Mouse (Mus musculus) neural tube, embryonic 12.5 days (tissue): ENCODE data around the gene Casp2. TPM values are rescaled to one million over a fixed set of nuclear protein-coding genes. Genes with fewer than 3 reads are reported as not detected.

ENCODE experiments used
- ATAC-seq: fragments of 200-750 bp; cut with Nextera tagmentation; 2 replicates; pipeline ENCODE4 v1.8.0; 2017; ENCODE audit warnings: low read depth, mild to moderate bottlenecking, moderate TSS enrichment, moderate library complexity; ENCODE audit not compliant: low FRiP score
- H3K27ac ChIP-seq: fragments of 300-500 bp; sonication (generic); 2 replicates; pipeline ENCODE4 v1.5.1; 2016
- H3K27me3 ChIP-seq: fragments of 300-500 bp; sonication (generic); replicated peaks from 2 replicates; pipeline ENCODE4 v1.6.1; 2016; ENCODE audit warnings: mild to moderate bottlenecking
- H3K36me3 ChIP-seq: fragments of 300-500 bp; sonication (generic); 2 replicates; pipeline ENCODE4 v1.6.1; 2016; ENCODE audit warnings: mild to moderate bottlenecking
- H3K4me1 ChIP-seq: fragments of 300-500 bp; sonication (generic); 2 replicates; pipeline ENCODE4 v1.6.1; 2016
- H3K4me2 ChIP-seq: fragments of 300-500 bp; sonication (generic); replicated peaks from 2 replicates; pipeline ENCODE4 v1.6.1; 2016; ENCODE audit warnings: mild to moderate bottlenecking
- H3K4me3 ChIP-seq: fragments of 300-500 bp; sonication (generic); 2 replicates; pipeline ENCODE4 v1.5.1; 2016
- H3K9ac ChIP-seq: fragments of 300-500 bp; sonication (generic); 2 replicates; pipeline ENCODE4 v1.6.1; 2016; ENCODE audit warnings: mild to moderate bottlenecking
- H3K9me3 ChIP-seq: fragments of 300-500 bp; sonication (generic); 2 replicates; pipeline ENCODE4 v1.6.1; 2016; ENCODE audit warnings: mild to moderate bottlenecking
- WGBS: fragments of 180-500 bp; shearing (Covaris S2); methylation state at CpG from one replicate; pipeline ENCODE4 v1.1.7; 2016; 5-methylcytosine and 5-hydroxymethylcytosine counted together
- polyA plus RNA-seq: library from polyadenylated mRNA; unstranded; fragments of >200 nt; fragmentation: Nextera tagmentation; extraction: Ambion mirVana; gene quantifications from 2 replicates; pipeline ENCODE4 v1.2.1, GENCODE M21; 2016

Casp2 gene
- polyA plus RNA-seq, 1 experiment from 2014 or later = 58.8 TPM

GRCm38 (mm10) chr6:42293327-42293726, 28.5 kb downstream of the Casp2 start:
- H3K36me3 ChIP-seq = peaks cover 53% of the 10 kb centered on the region
- no peak for ATAC-seq

GRCm38 (mm10) chr6:42295549-42296094, 30.8 kb downstream of the Casp2 start:
- Histone ChIP-seq H3K4me2 (no peak overlapping the region), H3K36me3 (peaks cover 59% of the 10 kb centered on the region), H3K4me1 (no peaks in the 10 kb centered on the region), H3K27me3 (no peaks in the 10 kb centered on the region), H3K27ac (no peak overlapping the region), H3K9ac (no peak overlapping the region), H3K9me3 (no peaks in the 10 kb centered on the region), H3K4me3 (no peak overlapping the region)
- 67% methylated on average over 3 of the region's 3 CpGs for WGBS
- no peak for ATAC-seq

More at GRCm38 (mm10) chr6:42293327-42293726, 28.5 kb downstream of the Casp2 start:
- no peaks in the 10 kb centered on the region for H3K4me1 ChIP-seq
- no peak overlapping the region for H3K4me3 ChIP-seq
- H3K27ac ChIP-seq = no peak overlapping the region
- 89% methylated on average over 6 of the region's 6 CpGs for WGBS
- no peaks in the 10 kb centered on the region for H3K27me3 ChIP-seq
- H3K9me3 ChIP-seq = no peaks in the 10 kb centered on the region
- no peak overlapping the region for H3K4me2 ChIP-seq
- H3K9ac ChIP-seq = no peak overlapping the region

- Histone ChIP-seq H3K36me3 (peaks cover 42% of the 10 kb centered on the region), H3K27ac (no peak overlapping the region)
- ATAC-seq = no peak
These were observed 34.6 kb downstream of the Casp2 start for GRCm38 (mm10) chr6:42299362-42299761.

GRCm38 (mm10) chr6:42309816-42310378, 45.1 kb downstream of the Casp2 start:
- no peak overlapping the region for H3K27ac ChIP-seq
- peaks cover 57% of the 10 kb centered on the region for H3K36me3 ChIP-seq
- H3K4me2 ChIP-seq = no peak overlapping the region
- no peaks in the 10 kb centered on the region for H3K4me1 ChIP-seq
- H3K27me3 ChIP-seq = no peaks in the 10 kb centered on the region
- ATAC-seq = no peak
- H3K9ac ChIP-seq = no peak overlapping the region
- H3K9me3 ChIP-seq = no peaks in the 10 kb centered on the region
- no peak overlapping the region for H3K4me3 ChIP-seq
- 43% methylated on average over 8 of the region's 8 CpGs for WGBS

More at GRCm38 (mm10) chr6:42299362-42299761, 34.6 kb downstream of the Casp2 start:
- no peak overlapping the region for H3K4me2 ChIP-seq
- H3K4me1 ChIP-seq = no peaks in the 10 kb centered on the region
- no peaks in the 10 kb centered on the region for H3K27me3 ChIP-seq
- H3K4me3 ChIP-seq = no peak overlapping the region
- H3K9me3 ChIP-seq = no peaks in the 10 kb centered on the region
- H3K9ac ChIP-seq = no peak overlapping the region
- 97% methylated on average over 5 of the region's 5 CpGs for WGBS

GRCm38 (mm10) chr6:42310427-42311053, 45.8 kb downstream of the Casp2 start:
- 88% methylated on average over 2 of the region's 2 CpGs for WGBS

GRCm38 (mm10) chr6:42318293-42318692, 53.5 kb downstream of the Casp2 start:
- WGBS = 93% methylated on average over 4 of the region's 4 CpGs
- Histone ChIP-seq H3K4me2 (no peak overlapping the region), H3K4me1 (peaks cover 2% of the 10 kb centered on the region; the same call in 1 of the 2 replicates), H3K9me3 (no peaks in the 10 kb centered on the region), H3K27me3 (no peaks in the 10 kb centered on the region), H3K4me3 (no peak overlapping the region), H3K36me3 (peaks cover 44% of the 10 kb centered on the region), H3K27ac (no peak overlapping the region), H3K9ac (no peak overlapping the region)
- no peak for ATAC-seq

More at GRCm38 (mm10) chr6:42310427-42311053, 45.8 kb downstream of the Casp2 start:
- Histone ChIP-seq H3K27me3 (no peaks in the 10 kb centered on the region), H3K27ac (no peak overlapping the region), H3K9ac (no peak overlapping the region), H3K4me2 (no peak overlapping the region), H3K4me3 (no peak overlapping the region), H3K36me3 (peaks cover 56% of the 10 kb centered on the region), H3K4me1 (no peaks in the 10 kb centered on the region), H3K9me3 (no peaks in the 10 kb centered on the region)
- no peak for ATAC-seq

GRCm38 (mm10) chr6:42323371-42324066, 58.7 kb downstream of the Casp2 start:
- peaks cover 6% of the 10 kb centered on the region; the same call in 1 of the 2 replicates for H3K4me1 ChIP-seq
- H3K36me3 ChIP-seq = peaks cover 15% of the 10 kb centered on the region; the same call in 1 of the 2 replicates
- H3K4me3 ChIP-seq = peak overlapping the region; percentile 76
- H3K4me2 ChIP-seq = peak overlapping the region; percentile 87
- H3K9ac ChIP-seq = peak overlapping the region; percentile 85
- ATAC-seq = peak; percentile 51
- WGBS = under 1% methylated on average over 28 of the region's 28 CpGs
- H3K27ac ChIP-seq = peak overlapping the region; percentile 87; the same call in 1 of the 2 replicates
- H3K9me3 ChIP-seq = no peaks in the 10 kb centered on the region
- no peaks in the 10 kb centered on the region for H3K27me3 ChIP-seq

GRCm38 (mm10) chr6:42324067-42324481, 59.3 kb downstream of the Casp2 start:
- H3K27ac ChIP-seq = peak overlapping the region; percentile 87
- H3K4me2 ChIP-seq = peak overlapping the region; percentile 87
- H3K4me1 ChIP-seq = peaks cover 6% of the 10 kb centered on the region; the same call in 1 of the 2 replicates
- H3K9ac ChIP-seq = peak overlapping the region; percentile 85
- H3K36me3 ChIP-seq = peaks cover 11% of the 10 kb centered on the region; the same call in 1 of the 2 replicates
- WGBS = 0% methylated on average over 23 of the region's 32 CpGs
- H3K27me3 ChIP-seq = no peaks in the 10 kb centered on the region
- peak overlapping the region; percentile 76 for H3K4me3 ChIP-seq
- ATAC-seq = peak; percentile 76
- H3K9me3 ChIP-seq = no peaks in the 10 kb centered on the region

- no peaks in the 10 kb centered on the region for H3K9me3 ChIP-seq
- H3K4me1 ChIP-seq = peaks cover 6% of the 10 kb centered on the region; the same call in 1 of the 2 replicates
- H3K9ac ChIP-seq = peak within 1 kb of the TSS; percentile 85
- peak; percentile 93 for ATAC-seq
- H3K36me3 ChIP-seq = peaks cover 11% of the 10 kb centered on the region; the same call in 1 of the 2 replicates
- peak within 1 kb of the TSS; percentile 87 for H3K4me2 ChIP-seq
- no peaks in the 10 kb centered on the region for H3K27me3 ChIP-seq
- peak within 1 kb of the TSS; percentile 76 for H3K4me3 ChIP-seq
- WGBS = under 1% methylated on average over 44 of the region's 68 CpGs
- peak within 1 kb of the TSS; percentile 87 for H3K27ac ChIP-seq
These were observed 59.9 kb downstream of the Casp2 start, which contains the start of gene Fam131b for GRCm38 (mm10) chr6:42324482-42325267. TSS of gene Fam131b (minus strand) at chr6:42324643.

GRCm38 (mm10) chr6:42325268-42325609, 60.5 kb downstream of the Casp2 start:
- H3K9me3 ChIP-seq = no peaks in the 10 kb centered on the region
- ATAC-seq = peak; percentile 11; the same call in 1 of the 2 replicates
- H3K4me2 ChIP-seq = peak overlapping the region; percentile 87
- H3K27me3 ChIP-seq = no peaks in the 10 kb centered on the region
- WGBS = 3% methylated on average over 7 of the region's 7 CpGs
- no peak overlapping the region for H3K27ac ChIP-seq
- peak overlapping the region; percentile 85; the same call in 1 of the 2 replicates for H3K9ac ChIP-seq
- H3K36me3 ChIP-seq = peaks cover 11% of the 10 kb centered on the region; the same call in 1 of the 2 replicates
- H3K4me3 ChIP-seq = peak overlapping the region; percentile 76
- H3K4me1 ChIP-seq = peaks cover 6% of the 10 kb centered on the region; the same call in 1 of the 2 replicates

GRCm38 (mm10) chr6:42326509-42326908, 61.7 kb downstream of the Casp2 start:
- no peaks in the 10 kb centered on the region for H3K9me3 ChIP-seq
- no peak overlapping the region for H3K4me3 ChIP-seq
- H3K36me3 ChIP-seq = peaks cover 2% of the 10 kb centered on the region; the same call in 1 of the 2 replicates
- no peak overlapping the region for H3K4me2 ChIP-seq
- no peak for ATAC-seq
- H3K27ac ChIP-seq = no peak overlapping the region
- H3K9ac ChIP-seq = no peak overlapping the region
- WGBS = 97% methylated on average over 3 of the region's 3 CpGs
- H3K27me3 ChIP-seq = no peaks in the 10 kb centered on the region
- peaks cover 6% of the 10 kb centered on the region; the same call in 1 of the 2 replicates for H3K4me1 ChIP-seq
